Mouse (Mus musculus) gastrocnemius, postnatal 10 days (tissue): ENCODE data around the gene Hmox2. TPM values are rescaled to one million over a fixed set of nuclear protein-coding genes. Genes with fewer than 3 reads are reported as not detected.
"Not testable (repeated sequence)": the region's sequence is repeated elsewhere in the genome, so short reads cannot be mapped to it uniquely, and the experiment has no call there.

Experiments
- DNase-seq: peaks from one replicate; pipeline ENCODE4 v3.0.0; 2021; ENCODE audit warnings: mixed read lengths
- long read RNA-seq, 2 experiments: library from polyadenylated mRNA; stranded (forward); transcript quantifications; one replicate each; pipeline ENCODE4 v2.0.0; 2021
- total RNA-seq, 2 experiments: library from RNA; stranded (reverse); gene quantifications; 2 replicates each; pipeline ENCODE4 v1.2.3; 2021

The Hmox2 gene
- 10 to 100 TPM; 45.1 to 51.1 TPM for total RNA-seq
- long read RNA-seq, experiment 1, transcript Hmox2-201 (6 exons, 1,730 nt), result major isoform, 29 of 39 reads
- long read RNA-seq, experiment 1, partial matches to known transcripts, result 7 of 39 reads
- long read RNA-seq, experiment 1, other reads (novel, unspliced or antisense), result 3 of 39 reads
- long read RNA-seq, experiment 2, transcript Hmox2-201 (6 exons, 1,730 nt), result major isoform, 39 of 47 reads
- long read RNA-seq, experiment 2, partial matches to known transcripts, result 8 of 47 reads
- long read RNA-seq, experiment 2, other reads (novel, unspliced or antisense), result 0 of 47 reads

- peak; percentile 97 for DNase-seq
Measured at GRCm38 (mm10) chr16:4725780-4726527, at the start of gene Hmox2. Gene Hmox2 (plus strand): TSS chr16:4726361.

- DNase-seq, result no peak
Measured at GRCm38 (mm10) chr16:4676836-4677235, 49.3 kb upstream of the Hmox2 start.

- DNase-seq, result no peak
Measured at GRCm38 (mm10) chr16:4678080-4678479, 48.1 kb upstream of the Hmox2 start.

- peak; percentile 80 for DNase-seq
Measured at GRCm38 (mm10) chr16:4679121-4680018, 46.8 kb upstream of the Hmox2 start, which contains the start of gene Coro7. Gene Coro7 (minus strand): TSS chr16:4679777.

- not testable (repeated sequence) for DNase-seq
Measured at GRCm38 (mm10) chr16:4680922-4681455, 45.2 kb upstream of the Hmox2 start.

- DNase-seq, result no peak
Measured at GRCm38 (mm10) chr16:4682628-4683179, 43.5 kb upstream of the Hmox2 start.

GRCm38 (mm10) chr16:4683193-4683580 lies 43.0 kb upstream of the Hmox2 start:
- no peak for DNase-seq

GRCm38 (mm10) chr16:4683581-4684456 lies 42.3 kb upstream of the Hmox2 start:
- peak; percentile 100 for DNase-seq

- no peak for DNase-seq
Measured at GRCm38 (mm10) chr16:4684457-4684791, 41.7 kb upstream of the Hmox2 start.

- DNase-seq, result not testable (repeated sequence)
Measured at GRCm38 (mm10) chr16:4689371-4689770, 36.8 kb upstream of the Hmox2 start.

GRCm38 (mm10) chr16:4701211-4701610 lies 24.9 kb upstream of the Hmox2 start:
- no peak for DNase-seq

GRCm38 (mm10) chr16:4702646-4703045 lies 23.5 kb upstream of the Hmox2 start:
- DNase-seq, result no peak

- DNase-seq, result no peak
Measured at GRCm38 (mm10) chr16:4705541-4705940, 20.6 kb upstream of the Hmox2 start.

- DNase-seq, result no peak
Measured at GRCm38 (mm10) chr16:4711173-4711572, 15.0 kb upstream of the Hmox2 start.

GRCm38 (mm10) chr16:4713861-4714710 lies 12.1 kb upstream of the Hmox2 start:
- no peak for DNase-seq

- no peak for DNase-seq
Measured at GRCm38 (mm10) chr16:4717866-4718265, 8.3 kb upstream of the Hmox2 start.

- peak; percentile 50 for DNase-seq
Measured at GRCm38 (mm10) chr16:4718753-4719518, 7.2 kb upstream of the Hmox2 start, which contains the start of gene Nmral1. Gene Nmral1 (minus strand): TSS chr16:4719356.

GRCm38 (mm10) chr16:4722128-4722914 lies 3.8 kb upstream of the Hmox2 start:
- DNase-seq, result no peak

- DNase-seq, result no peak
Measured at GRCm38 (mm10) chr16:4722915-4723209, 3.3 kb upstream of the Hmox2 start.
